Mouse (Mus musculus) thymus, postnatal 0 days (tissue): ENCODE results near the gene Lman2l. TPM values are rescaled to one million over a fixed set of nuclear protein-coding genes. Genes with fewer than 3 reads are reported as not detected.

ENCODE experiments used
- polyA plus RNA-seq: library from polyadenylated mRNA; unstranded; fragments of >200 nt; fragmentation: Nextera tagmentation; extraction: Ambion mirVana; gene quantifications from 2 replicates; pipeline ENCODE4 v1.2.1, GENCODE M21; 2015

Lman2l gene
- polyA plus RNA-seq, 1 experiment from 2014 or later, result 52.1 TPM

Other genes with a start within 250 kb of the Lman2l start
- 43.9 and 46.5 TPM in 2 replicates for gene Uggt1, start 200.6 kb downstream of the Lman2l start, polyA plus RNA-seq
- 3.8 and 4.4 TPM in 2 replicates for gene Neurl3, start 170.6 kb downstream of the Lman2l start, polyA plus RNA-seq
- 34.9 and 35.4 TPM in 2 replicates for gene Arid5a, start 137.5 kb downstream of the Lman2l start, polyA plus RNA-seq
- 26.0 and 29.4 TPM in 2 replicates for gene Kansl3, start 76.1 kb downstream of the Lman2l start, polyA plus RNA-seq
- 0.49 and 0.61 TPM in 2 replicates for gene Fer1l5, start 73.0 kb downstream of the Lman2l start, polyA plus RNA-seq
- gene Cnnm4, start 26.3 kb upstream of the Lman2l start, polyA plus RNA-seq, result 12.3 and 13.7 TPM in 2 replicates
- gene Cnnm3, start 66.6 kb upstream of the Lman2l start, polyA plus RNA-seq, result 3.3 and 3.8 TPM in 2 replicates
- 10.0 and 12.0 TPM in 2 replicates for gene Ankrd23, start 91.6 kb upstream of the Lman2l start, polyA plus RNA-seq
- 0.26 and 0.60 TPM in 2 replicates for gene Gm42417, start 94.2 kb upstream of the Lman2l start, polyA plus RNA-seq
- gene Ankrd39, start 102.2 kb upstream of the Lman2l start, polyA plus RNA-seq, result 20.0 and 22.7 TPM in 2 replicates
- 5.5 and 6.0 TPM in 2 replicates for gene Sema4c, start 113.1 kb upstream of the Lman2l start, polyA plus RNA-seq
- gene Fam178b, start 237.9 kb upstream of the Lman2l start, polyA plus RNA-seq, result 0.52 and 1.7 TPM in 2 replicates
- gene Cox5b, start 246.2 kb upstream of the Lman2l start, polyA plus RNA-seq, result 679 and 701 TPM in 2 replicates